Mouse (Mus musculus) layer of hippocampus, postnatal 36 days (tissue): ENCODE measurements around the gene Fbxo4. TPM values are rescaled to one million over a fixed set of nuclear protein-coding genes. Genes with fewer than 3 reads are reported as not detected.

Experiments used
- DNase-seq, 2 experiments: peaks; one replicate each; pipeline ENCODE4 v3.0.0; 2022
- total RNA-seq, 2 experiments: library from RNA; stranded (reverse); gene quantifications; 2 replicates each; pipeline ENCODE4 v1.2.3; 2021

Gene Fbxo4
- total RNA-seq, 2 experiments from 2014 or later = 8.3 to 8.8 TPM

DNA sequence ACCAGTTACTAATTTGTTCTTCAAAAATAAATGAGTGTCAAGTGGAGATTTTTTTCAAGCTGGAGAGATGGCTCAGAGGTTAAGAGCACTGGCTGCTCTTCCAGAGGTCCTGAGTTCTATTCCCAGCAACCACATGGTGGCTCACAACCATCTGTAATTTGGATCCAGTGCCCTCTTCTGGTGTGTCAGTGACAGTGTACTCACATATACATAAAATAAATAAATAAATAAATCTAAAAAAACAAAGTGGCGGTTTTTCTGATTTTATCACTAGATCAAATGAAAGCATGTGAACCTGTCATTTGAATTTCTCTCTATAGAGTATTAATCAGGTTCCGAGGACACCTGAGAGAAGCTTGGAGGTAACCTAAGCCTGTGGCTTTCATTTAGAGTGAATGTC is 1.1 kb downstream of the Fbxo4 start:
- no peak for DNase-seq

GRCm38 (mm10) chr15:3973300-3973699 is 6.1 kb downstream of the Fbxo4 start:
- DNase-seq = no peak

DNA sequence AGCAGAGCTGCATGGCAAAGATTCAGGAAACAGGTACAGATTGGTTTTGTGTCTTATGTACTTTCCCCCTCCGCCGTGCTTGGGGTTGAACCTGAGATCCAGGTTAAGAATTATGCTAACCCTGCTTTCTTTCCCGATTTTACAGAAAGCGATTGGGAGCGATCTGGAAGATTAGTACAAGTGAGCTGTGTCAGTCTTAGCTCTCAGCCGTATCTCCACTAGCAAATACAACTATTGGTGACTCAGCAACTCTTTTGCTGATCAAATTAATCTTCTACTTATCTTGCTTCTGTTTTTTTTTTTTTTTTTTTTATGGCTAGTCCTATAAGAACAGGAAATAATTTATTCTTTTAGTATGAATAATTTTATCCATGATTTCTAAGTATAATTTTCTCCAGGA is 9.2 kb downstream of the Fbxo4 start:
- DNase-seq = no peak

DNA sequence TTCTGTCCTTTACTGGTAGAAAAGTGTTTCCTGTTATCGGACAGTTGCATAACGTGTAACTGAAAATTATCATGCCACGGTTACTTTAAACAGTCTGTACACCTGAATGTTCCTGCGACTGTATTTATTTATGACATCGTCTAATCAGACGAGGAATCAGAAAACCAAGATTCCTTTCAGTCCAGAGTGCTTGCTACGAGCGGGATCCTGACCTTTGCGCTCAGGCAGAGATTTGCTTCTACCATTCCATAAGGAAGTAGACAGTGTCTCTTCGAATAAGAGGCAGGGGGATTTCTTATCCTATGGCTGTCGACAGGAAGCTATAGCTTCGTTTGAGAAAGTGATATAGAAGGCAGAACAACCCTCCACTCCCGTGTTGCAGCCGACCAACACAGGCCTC is 9.6 kb downstream of the Fbxo4 start:
- no peak for DNase-seq

DNA sequence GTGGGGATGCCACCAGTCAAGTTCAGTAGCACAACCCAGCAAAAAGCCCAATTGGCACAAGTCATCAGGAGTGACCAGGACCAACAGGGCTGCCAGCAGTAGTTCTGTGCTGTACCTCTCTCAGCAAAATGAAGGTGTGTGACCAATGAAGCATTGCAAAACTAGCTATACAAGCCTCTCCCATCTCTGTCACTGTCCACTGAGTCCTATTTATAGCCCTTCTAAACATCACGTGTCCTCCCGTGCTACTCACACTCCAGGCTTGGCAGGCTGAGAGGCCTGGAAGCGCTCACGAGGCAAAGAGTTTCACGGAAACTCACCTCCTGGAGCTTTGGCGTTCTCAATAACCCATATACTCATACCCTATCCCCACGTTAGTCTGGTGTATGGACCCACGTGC is 17.1 kb downstream of the Fbxo4 start:
- no peak for DNase-seq

- no peak for DNase-seq
Observed at GRCm38 (mm10) chr15:3960094-3960493, 19.3 kb downstream of the Fbxo4 start.

DNA sequence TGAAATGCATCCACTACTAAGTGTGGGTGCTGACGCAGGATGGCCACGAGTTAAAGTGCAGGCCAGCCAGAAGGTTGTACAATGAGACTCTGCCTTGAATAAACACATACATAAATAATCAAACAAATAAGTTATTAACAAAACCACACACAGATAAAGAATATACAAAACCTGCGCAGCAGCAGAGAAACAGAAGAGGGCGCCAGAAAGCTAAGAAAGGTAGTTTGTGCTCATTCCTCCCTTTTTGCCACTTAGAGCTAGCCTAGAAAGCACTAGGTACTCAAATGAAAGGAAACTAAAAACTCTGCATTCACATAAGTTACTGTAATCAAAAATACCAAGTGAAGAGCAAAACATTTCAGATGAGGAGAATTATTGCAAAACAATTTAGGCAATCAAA is 21.4 kb downstream of the Fbxo4 start:
- peak; percentile 12 to 34 for DNase-seq

- DNase-seq = no peak
Observed at GRCm38 (mm10) chr15:3954971-3955370, 24.4 kb downstream of the Fbxo4 start.

GRCm38 (mm10) chr15:3938132-3938531 is 41.2 kb downstream of the Fbxo4 start:
- no peak for DNase-seq

DNA sequence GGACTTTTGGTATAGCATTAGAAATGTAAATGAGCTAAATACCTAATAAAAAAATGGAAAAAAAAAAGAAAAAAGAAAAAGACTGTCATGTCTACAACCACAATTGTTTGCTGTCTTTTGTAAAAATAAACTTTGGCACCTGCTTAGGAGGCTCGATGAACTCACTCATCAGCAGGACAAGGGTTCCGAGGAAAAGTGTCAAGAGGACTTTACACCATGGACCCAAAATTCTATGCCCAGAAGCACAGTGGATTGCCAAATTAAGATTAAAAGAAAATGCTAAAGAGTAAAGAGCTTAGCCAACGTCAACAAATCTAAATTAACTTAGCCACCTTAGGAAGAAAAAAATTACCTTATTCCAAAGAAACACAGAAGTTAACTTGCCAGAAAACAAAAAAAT is 43.3 kb downstream of the Fbxo4 start:
- no peak for DNase-seq

DNA sequence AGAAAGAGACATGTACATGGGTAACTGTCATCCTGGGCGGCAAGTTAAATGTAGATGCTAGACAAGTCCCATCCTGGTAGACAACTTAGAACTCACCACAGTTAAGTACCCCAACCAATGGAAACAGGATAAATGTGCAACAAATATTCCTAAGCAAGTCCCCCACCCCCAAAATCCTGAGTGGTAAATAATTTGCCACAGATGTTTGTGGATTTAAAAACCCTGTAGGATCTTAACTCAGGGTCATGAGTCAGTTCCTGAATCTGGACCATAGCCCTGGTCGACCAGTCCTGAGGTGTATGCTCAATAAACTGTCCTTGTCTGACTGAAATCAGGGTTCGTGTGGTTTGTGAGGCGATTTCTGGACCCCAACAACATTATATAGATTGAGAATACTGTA is 45.9 kb downstream of the Fbxo4 start:
- no peak for DNase-seq

DNA sequence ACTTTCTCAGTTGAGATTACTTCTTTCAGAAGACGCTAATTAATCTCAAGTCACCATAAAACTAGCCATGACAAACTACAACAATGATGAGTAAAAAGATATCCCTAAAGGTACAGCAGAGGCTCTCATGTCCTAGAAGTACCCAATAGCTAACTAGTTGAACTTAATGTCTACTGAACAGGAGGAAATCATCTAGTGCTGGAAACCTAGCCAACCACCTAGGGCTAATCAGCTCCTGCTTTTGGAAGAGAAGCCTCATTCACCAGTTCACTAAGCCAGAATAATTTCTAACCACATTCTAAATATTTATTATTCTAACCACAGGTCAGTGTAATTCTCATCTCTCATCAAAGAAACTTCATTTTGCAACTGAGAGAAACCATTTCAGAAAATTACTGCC is 47.4 kb downstream of the Fbxo4 start:
- DNase-seq = no peak

Other genes starting within 250 kb of the Fbxo4 start
- 10 to 100 TPM; 42.2 to 46.2 TPM for gene AW549877, start 16.2 kb upstream of the Fbxo4 start, total RNA-seq
- 100 to 1,000 TPM; 291 to 308 TPM for gene Oxct1, start 46.8 kb upstream of the Fbxo4 start, total RNA-seq